Mouse (Mus musculus) kidney, adult 2 months (tissue): ENCODE data around the gene Gipc1.

Experiments used
- CTCF ChIP-seq: fragments of 200-500 bp; conservative IDR thresholded peaks from 2 replicates; pipeline ENCODE4 v1.5.1; 2011; ENCODE audit warnings: low read depth, mild to moderate bottlenecking, control low read depth, low read length, moderate library complexity, mixed read lengths; ENCODE audit not compliant: insufficient read depth, insufficient read length
- POLR2A ChIP-seq: fragments of 200-500 bp; IDR thresholded peaks from one replicate; pipeline ENCODE4 v1.6.1; 2011; ENCODE audit warnings: low read depth, low read length, control low read depth

GRCm38 (mm10) chr8:83684517-83684916 is 32.0 kb downstream of the Gipc1 start:
- no peak for TF ChIP-seq CTCF
- no peak for TF ChIP-seq POLR2A
